Mouse (Mus musculus): ENCODE results near the gene Icam4. TPM values are rescaled to one million over a fixed set of nuclear protein-coding genes. Genes with fewer than 3 reads are reported as not detected.
A peak's percentile ranks its signal among the peaks of the same experiment; 100 is the strongest.
"Not testable (repeated sequence)": the region's sequence is repeated elsewhere in the genome, so short reads cannot be mapped to it uniquely, and the experiment has no call there.

The Icam4 gene
- polyA plus RNA-seq, 1 experiment = 8.1 TPM

DNA sequence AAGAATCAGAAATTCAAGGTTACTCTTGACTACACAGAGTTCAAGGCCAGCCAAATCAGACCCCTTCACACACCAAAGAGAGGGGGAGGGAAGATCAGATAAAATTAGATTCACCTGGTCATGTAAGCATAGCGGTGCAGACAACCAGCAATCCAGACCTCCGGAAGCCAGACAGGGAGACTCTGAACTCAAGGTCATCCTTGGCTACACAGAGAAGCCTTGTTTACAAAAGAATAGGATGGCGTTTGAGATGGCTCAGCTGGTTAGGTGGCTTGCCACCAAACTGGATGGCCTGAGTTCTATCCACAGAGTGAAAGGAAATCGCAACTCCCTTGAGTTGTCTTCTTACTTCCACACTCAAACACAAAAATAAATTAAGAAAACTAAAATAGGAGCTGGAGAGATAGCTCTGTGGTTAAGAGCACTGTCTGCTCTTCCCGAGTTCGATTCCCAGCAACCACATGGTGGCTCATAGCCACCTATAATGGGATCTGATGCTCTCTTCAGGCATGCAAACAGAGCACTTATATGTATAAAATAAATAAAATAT, 27.4 kb upstream of the Icam4 start:
- H3K27ac ChIP-seq (ENCODE audit: insufficient read depth, low read length) = no peak overlapping the region
- WGBS = 68% methylated on average over 6 of the region's 6 CpGs
- no peak overlapping the region for H3K4me3 ChIP-seq (ENCODE audit: extremely low read depth, insufficient read depth, insufficient read length)
- H3K36me3 ChIP-seq (ENCODE audit: control insufficient read depth, insufficient read depth, low read length) = peaks cover 8% of the 10 kb centered on the region; the same call in 1 of the 2 replicates
- H3K4me1 ChIP-seq (ENCODE audit: control insufficient read depth, insufficient read depth, insufficient read length) = no peaks in the 10 kb centered on the region; the same call in 1 of the 2 replicates
- TF ChIP-seq CTCF (IDR thresholded peaks at IDR 0.05; ENCODE audit: extremely low read depth, insufficient read depth, insufficient read length, insufficient replicate concordance) (no peak), POLR2A (IDR thresholded peaks at IDR 0.05; ENCODE audit: low read depth, low read length) (no peak)
- no peaks in the 10 kb centered on the region for H3K27me3 ChIP-seq (ENCODE audit: control insufficient read depth, insufficient read depth, low read length)
- no peak for DNase-seq (ENCODE audit: low read depth in 1 of 2, low spot score in 2 of 2)

GRCm38 (mm10) chr9:21002270-21002626, 26.9 kb upstream of the Icam4 start:
- TF ChIP-seq POLR2A (IDR thresholded peaks at IDR 0.05; ENCODE audit: low read depth, low read length) (no peak), CTCF (IDR thresholded peaks at IDR 0.05; ENCODE audit: extremely low read depth, insufficient read depth, insufficient read length, insufficient replicate concordance) (no peak)
- Histone ChIP-seq H3K4me1 (ENCODE audit: control insufficient read depth, insufficient read depth, insufficient read length) (no peaks in the 10 kb centered on the region; the same call in 1 of the 2 replicates), H3K36me3 (ENCODE audit: control insufficient read depth, insufficient read depth, low read length) (peaks cover 12% of the 10 kb centered on the region), H3K27me3 (ENCODE audit: control insufficient read depth, insufficient read depth, low read length) (no peaks in the 10 kb centered on the region), H3K27ac (ENCODE audit: insufficient read depth, low read length) (peak overlapping the region; percentile 76; the same call in 1 of the 2 replicates), H3K4me3 (ENCODE audit: extremely low read depth, insufficient read depth, insufficient read length) (peak overlapping the region; percentile 81)
- no peak for DNase-seq (ENCODE audit: low read depth in 1 of 2, low spot score in 2 of 2)
- WGBS = 10% methylated on average over 7 of the region's 7 CpGs

DNA sequence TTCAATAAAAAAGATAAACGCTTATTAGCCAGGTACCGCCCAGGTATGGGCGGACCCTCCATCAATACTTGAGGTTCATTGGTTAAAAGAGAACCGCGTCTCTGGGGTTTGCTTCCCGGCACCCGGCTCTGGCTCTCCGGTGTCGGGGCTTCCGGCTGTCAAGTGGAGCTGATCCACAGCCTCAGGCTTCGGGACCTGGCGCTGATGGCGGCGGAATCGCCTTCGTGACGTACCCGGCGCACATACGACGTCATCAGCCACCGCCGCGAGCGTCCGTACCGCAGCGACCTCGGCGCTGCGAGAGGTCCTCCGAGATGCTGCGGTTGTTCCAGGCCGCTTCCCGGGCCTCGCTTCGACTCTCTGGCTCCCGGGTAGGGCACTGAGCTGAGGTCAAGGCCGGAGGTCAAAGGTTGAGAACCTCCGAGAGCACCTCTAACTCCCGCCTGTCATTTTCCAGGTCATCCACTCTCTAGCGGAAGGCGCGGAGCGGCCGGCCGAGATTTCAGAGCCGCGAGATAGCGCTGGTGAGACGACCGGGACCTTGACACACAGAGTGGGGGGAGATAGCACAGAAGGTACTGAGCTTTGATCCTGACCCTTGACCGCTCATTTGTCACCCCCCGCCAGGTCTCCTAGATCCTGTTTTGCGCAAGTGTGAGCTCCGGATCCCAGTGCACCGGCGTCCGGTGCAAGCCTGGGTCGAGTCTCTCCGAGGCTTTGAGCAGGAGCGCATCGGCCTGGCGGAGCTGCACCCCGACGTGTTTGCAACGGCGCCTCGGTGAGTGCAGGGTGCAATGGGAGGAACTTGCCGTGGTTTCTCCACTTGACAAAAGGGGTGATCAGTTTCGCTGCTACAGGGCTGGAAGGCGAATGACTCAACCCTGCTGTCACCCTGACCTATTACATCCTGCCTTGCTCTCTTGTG, 26.3 kb upstream of the Icam4 start, which contains the start of gene Mrpl4:
Gene Mrpl4 (plus strand): TSS at position 112 of the 925 bp plus-strand sequence.
- TF ChIP-seq POLR2A (IDR thresholded peaks at IDR 0.05; ENCODE audit: low read depth, low read length) (peak; percentile 75), CTCF (IDR thresholded peaks at IDR 0.05; ENCODE audit: extremely low read depth, insufficient read depth, insufficient read length, insufficient replicate concordance) (no peak)
- Histone ChIP-seq H3K4me3 (ENCODE audit: extremely low read depth, insufficient read depth, insufficient read length) (peak within 1 kb of the TSS; percentile 81), H3K27me3 (ENCODE audit: control insufficient read depth, insufficient read depth, low read length) (no peaks in the 10 kb centered on the region), H3K36me3 (ENCODE audit: control insufficient read depth, insufficient read depth, low read length) (peaks cover 15% of the 10 kb centered on the region), H3K4me1 (ENCODE audit: control insufficient read depth, insufficient read depth, insufficient read length) (no peaks in the 10 kb centered on the region; the same call in 1 of the 2 replicates), H3K27ac (ENCODE audit: insufficient read depth, low read length) (peak within 1 kb of the TSS; percentile 76)
- under 1% methylated on average over 72 of the region's 72 CpGs for WGBS
- peak; percentile 61 to 78 for DNase-seq (ENCODE audit: low read depth in 1 of 2, low spot score in 2 of 2)

DNA sequence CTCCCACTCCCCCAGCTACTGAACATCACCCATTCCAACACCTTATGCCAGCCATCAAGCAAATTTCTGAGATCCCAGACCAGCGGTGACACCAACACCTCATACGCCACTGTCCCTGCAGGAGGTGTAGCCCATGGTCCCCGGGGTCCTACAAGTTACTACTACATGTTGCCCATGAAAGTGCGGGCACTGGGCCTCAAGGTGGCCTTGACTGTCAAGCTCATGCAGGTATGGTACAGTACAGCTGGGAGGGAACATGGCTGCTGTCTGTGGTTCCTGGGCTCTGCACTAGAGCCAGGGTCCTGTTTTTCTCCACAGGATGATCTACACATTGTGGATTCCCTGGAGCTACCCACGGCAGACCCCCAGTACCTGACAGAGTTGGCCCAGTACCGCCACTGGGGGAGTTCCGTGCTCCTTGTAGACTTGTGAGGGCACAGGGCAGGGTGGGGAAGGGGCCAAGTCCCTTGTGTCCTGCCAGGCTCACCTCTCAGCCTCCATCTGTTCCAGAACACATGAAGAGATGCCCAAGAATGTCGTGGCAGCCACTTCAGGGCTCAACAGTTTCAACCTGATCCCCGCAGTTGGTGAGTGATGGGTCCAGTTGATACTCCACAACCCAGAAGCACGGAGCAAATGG, 21.7 kb upstream of the Icam4 start:
- no peak overlapping the region for H3K4me3 ChIP-seq (ENCODE audit: extremely low read depth, insufficient read depth, insufficient read length)
- peaks cover 19% of the 10 kb centered on the region for H3K36me3 ChIP-seq (ENCODE audit: control insufficient read depth, insufficient read depth, low read length)
- H3K27me3 ChIP-seq (ENCODE audit: control insufficient read depth, insufficient read depth, low read length) = no peaks in the 10 kb centered on the region
- WGBS = 92% methylated on average over 10 of the region's 10 CpGs
- DNase-seq (ENCODE audit: low read depth in 1 of 2, low spot score in 2 of 2) = no peak
- H3K27ac ChIP-seq (ENCODE audit: insufficient read depth, low read length) = no peak overlapping the region
- TF ChIP-seq POLR2A (IDR thresholded peaks at IDR 0.05; ENCODE audit: low read depth, low read length) (no peak), CTCF (IDR thresholded peaks at IDR 0.05; ENCODE audit: extremely low read depth, insufficient read depth, insufficient read length, insufficient replicate concordance) (no peak)
- H3K4me1 ChIP-seq (ENCODE audit: control insufficient read depth, insufficient read depth, insufficient read length) = no peaks in the 10 kb centered on the region; the same call in 1 of the 2 replicates

- 87% methylated on average over 7 of the region's 7 CpGs for WGBS
- no peak overlapping the region for H3K4me3 ChIP-seq (ENCODE audit: extremely low read depth, insufficient read depth, insufficient read length)
- peaks cover 19% of the 10 kb centered on the region for H3K36me3 ChIP-seq (ENCODE audit: control insufficient read depth, insufficient read depth, low read length)
- TF ChIP-seq POLR2A (IDR thresholded peaks at IDR 0.05; ENCODE audit: low read depth, low read length) (no peak), CTCF (IDR thresholded peaks at IDR 0.05; ENCODE audit: extremely low read depth, insufficient read depth, insufficient read length, insufficient replicate concordance) (0 out of 2 replicates have a peak, but pooled peaks have one; percentile 6)
- H3K4me1 ChIP-seq (ENCODE audit: control insufficient read depth, insufficient read depth, insufficient read length) = no peaks in the 10 kb centered on the region; the same call in 1 of the 2 replicates
- H3K27me3 ChIP-seq (ENCODE audit: control insufficient read depth, insufficient read depth, low read length) = no peaks in the 10 kb centered on the region
- no peak overlapping the region for H3K27ac ChIP-seq (ENCODE audit: insufficient read depth, low read length)
- no peak for DNase-seq (ENCODE audit: low read depth in 1 of 2, low spot score in 2 of 2)
These were observed 21.2 kb upstream of the Icam4 start for GRCm38 (mm10) chr9:21008007-21008406.

DNA sequence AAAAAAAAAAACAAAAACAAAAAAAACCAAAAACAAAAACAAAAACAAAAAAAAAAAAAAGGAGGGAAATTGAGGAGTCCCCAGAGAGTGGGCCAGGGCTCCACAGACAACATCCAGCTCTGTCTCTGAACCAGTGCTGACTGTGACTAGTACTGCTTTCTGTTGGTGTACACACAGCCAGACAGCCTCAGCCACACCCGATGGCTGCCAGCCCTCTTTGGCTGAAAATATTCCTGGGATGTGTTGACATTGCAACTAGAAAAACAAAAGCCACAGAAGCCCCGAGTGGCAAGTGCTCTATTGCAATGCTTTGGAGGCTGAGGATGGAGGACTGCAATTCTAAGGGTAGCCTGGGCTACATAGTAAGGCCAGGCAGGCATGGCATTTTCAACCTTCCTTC, 18.8 kb upstream of the Icam4 start:
- H3K27me3 ChIP-seq (ENCODE audit: control insufficient read depth, insufficient read depth, low read length) = no peaks in the 10 kb centered on the region
- H3K4me1 ChIP-seq (ENCODE audit: control insufficient read depth, insufficient read depth, insufficient read length) = peaks cover 2% of the 10 kb centered on the region; the same call in 1 of the 2 replicates
- peaks cover 16% of the 10 kb centered on the region for H3K36me3 ChIP-seq (ENCODE audit: control insufficient read depth, insufficient read depth, low read length)
- 75% methylated on average over 2 of the region's 2 CpGs for WGBS
- no peak overlapping the region for H3K27ac ChIP-seq (ENCODE audit: insufficient read depth, low read length)
- no peak for TF ChIP-seq POLR2A (IDR thresholded peaks at IDR 0.05; ENCODE audit: low read depth, low read length)
- TF ChIP-seq CTCF (IDR thresholded peaks at IDR 0.05; ENCODE audit: extremely low read depth, insufficient read depth, insufficient read length, insufficient replicate concordance) = no peak
- no peak overlapping the region for H3K4me3 ChIP-seq (ENCODE audit: extremely low read depth, insufficient read depth, insufficient read length)
- no peak for DNase-seq (ENCODE audit: low read depth in 1 of 2, low spot score in 2 of 2)

GRCm38 (mm10) chr9:21010939-21011541, 18.1 kb upstream of the Icam4 start:
- not testable (repeated sequence) for H3K4me3 ChIP-seq (ENCODE audit: extremely low read depth, insufficient read depth, insufficient read length); H3K27ac ChIP-seq (ENCODE audit: insufficient read depth, low read length)

More at GRCm38 (mm10) chr9:21010939-21011541, 18.1 kb upstream of the Icam4 start:
- DNase-seq (ENCODE audit: low read depth in 1 of 2, low spot score in 2 of 2); H3K4me1 ChIP-seq (ENCODE audit: control insufficient read depth, insufficient read depth, insufficient read length); H3K27me3 ChIP-seq (ENCODE audit: control insufficient read depth, insufficient read depth, low read length): not testable (repeated sequence)
- 69% methylated on average over 9 of the region's 9 CpGs for WGBS
- H3K36me3 ChIP-seq (ENCODE audit: control insufficient read depth, insufficient read depth, low read length) = peaks cover 14% of the 10 kb centered on the region

All from spleen, adult 2 months (tissue).